Mouse (Mus musculus) CD4-positive, CD25-positive, alpha-beta regulatory T cell, adult 2 months (primary cell): Measurements from ENCODE around the gene Cx3cr1.

Experiments used
- DNase-seq: peaks from one replicate; pipeline ENCODE4 v3.0.0-alpha.2; 2012; ENCODE audit warnings: low read depth, low spot score

The Cx3cr1 gene

DNA sequence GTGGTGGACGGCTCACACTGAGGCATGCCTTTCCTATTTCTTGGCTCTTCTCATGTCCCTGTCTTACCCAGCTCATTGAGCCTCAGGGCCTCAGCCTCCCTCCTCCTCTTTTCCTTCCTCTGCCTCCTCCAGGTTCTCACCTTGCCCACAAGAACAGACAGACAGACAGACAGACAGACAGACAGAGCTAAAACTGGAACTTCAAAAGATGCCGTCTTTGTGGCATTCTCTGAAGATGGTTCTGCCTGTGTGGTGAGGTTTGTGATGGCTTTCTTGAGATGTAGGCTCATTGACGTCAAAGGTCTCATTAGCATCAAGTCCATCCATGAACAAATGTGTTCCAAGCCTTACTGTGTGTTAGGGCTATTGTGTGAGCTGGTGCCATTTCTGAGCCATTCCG is 13.0 kb upstream of the Cx3cr1 start:
- DNase-seq = peak; percentile 71

DNA sequence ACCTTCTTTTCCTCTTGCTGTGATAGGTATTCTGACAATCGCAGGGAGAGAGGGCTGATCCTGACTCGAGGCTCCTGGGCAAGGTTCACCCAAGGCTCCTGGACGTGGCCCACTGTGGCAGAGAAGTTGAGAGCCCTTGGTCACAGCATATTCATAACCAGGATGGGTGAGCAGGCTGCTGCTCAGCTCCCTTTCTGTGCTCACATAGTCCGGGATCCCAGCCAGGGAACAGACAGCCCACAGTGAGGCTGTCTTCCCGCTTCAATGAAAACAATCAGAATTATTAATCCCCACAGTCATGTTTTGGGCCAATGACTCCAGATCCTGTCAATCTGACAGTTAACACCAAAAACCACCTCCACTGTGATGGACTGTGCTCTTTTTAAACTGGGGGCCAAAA is 12.3 kb upstream of the Cx3cr1 start:
- no peak for DNase-seq

DNA sequence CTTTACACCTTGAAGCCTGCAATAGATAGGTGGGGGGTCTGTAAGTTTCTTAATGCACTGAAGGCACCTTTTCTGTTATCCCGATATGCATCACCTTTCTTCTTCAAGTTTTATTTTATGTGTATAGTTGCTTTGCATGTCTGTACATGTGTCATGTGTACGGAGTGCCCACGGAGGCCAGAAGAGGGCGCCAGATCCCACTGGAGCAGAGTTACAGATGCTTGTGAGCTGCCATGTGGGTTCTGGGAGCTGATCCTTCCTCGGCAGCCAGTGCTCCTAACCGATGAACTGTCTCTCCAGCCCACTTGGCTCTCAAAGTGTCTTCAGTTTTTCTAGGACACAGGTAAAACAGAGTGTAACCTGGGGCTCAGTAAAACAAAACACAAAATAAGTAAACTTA is 11.6 kb upstream of the Cx3cr1 start:
- DNase-seq = peak; percentile 67

DNA sequence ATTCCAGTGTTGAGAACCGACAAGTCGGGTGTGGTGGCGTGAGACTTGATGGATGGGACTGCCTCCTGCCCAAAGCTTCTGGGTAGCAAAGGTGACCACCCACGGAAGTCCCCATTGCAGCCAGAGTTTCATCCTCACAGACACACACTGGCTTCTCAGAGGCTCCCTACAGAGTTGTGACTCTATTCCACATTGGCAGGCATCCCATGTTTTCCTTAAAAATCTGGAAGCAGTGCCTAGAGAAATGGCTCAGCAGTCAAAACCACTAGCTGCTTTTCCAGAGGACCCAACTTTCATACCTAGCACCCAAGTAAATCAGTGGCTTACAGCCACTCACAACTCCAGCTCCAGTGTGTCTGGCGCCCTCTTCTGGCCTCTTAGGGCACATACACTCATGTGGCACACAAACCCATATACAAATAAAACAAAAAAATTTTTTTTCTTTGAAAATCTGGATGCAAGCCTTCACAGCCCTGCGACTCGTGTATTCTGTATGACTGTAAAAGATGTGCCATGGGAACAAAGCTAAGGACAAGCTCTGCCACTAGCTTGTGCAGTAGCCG is 10.9 kb upstream of the Cx3cr1 start:
- peak; percentile 48 for DNase-seq

- peak; percentile 61 for DNase-seq
Measured at GRCm38 (mm10) chr9:120079901-120080300, 10.2 kb upstream of the Cx3cr1 start.

GRCm38 (mm10) chr9:120078241-120078640 is 8.6 kb upstream of the Cx3cr1 start:
- peak; percentile 64 for DNase-seq

GRCm38 (mm10) chr9:120074516-120074915 is 4.8 kb upstream of the Cx3cr1 start:
- DNase-seq = peak; percentile 91

DNA sequence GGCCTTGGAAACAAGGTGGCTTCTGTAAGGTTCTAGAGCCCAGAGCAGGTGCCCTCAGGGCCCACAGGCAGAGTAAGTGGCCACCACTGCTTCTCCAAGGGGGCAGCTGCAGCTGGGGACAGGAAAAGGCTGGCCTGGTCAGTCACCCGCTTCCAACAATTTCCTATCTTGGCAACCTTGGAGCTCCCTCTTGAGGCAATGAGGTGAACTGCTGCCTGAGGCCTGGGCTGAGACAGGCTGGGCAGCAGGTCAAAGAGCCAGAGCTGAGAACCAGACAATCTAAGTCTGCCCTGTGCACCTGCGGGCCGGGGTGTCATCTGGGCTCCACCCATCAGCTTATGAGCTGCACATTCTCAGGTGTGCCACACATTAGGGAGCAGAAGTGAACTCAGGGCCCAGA is 3.5 kb upstream of the Cx3cr1 start:
- DNase-seq = peak; percentile 76

DNA sequence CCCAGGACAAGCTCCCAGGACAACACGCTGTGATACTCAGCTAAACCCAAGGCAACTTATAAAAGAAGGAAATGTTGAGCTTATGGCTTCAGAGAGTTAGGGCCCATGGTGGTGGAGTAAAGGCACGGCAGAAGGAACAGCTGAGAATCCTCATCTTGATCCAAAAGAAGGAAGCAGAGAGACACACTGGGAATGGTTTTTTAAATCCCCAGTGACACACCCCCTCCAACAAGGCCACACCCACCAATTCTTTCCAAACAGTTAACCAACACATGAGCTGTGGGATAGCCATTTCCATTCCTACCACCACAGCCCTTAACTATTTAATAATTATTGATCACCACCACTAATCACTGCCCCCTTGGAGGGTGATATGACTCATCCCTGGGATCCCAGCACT is 1.6 kb upstream of the Cx3cr1 start:
- no peak for DNase-seq

GRCm38 (mm10) chr9:120068047-120068446 is 1.6 kb downstream of the Cx3cr1 start:
- DNase-seq = peak; percentile 39

- DNase-seq = no peak
Measured at GRCm38 (mm10) chr9:120067609-120068008, 2.1 kb downstream of the Cx3cr1 start.

GRCm38 (mm10) chr9:120064317-120064716 is 5.4 kb downstream of the Cx3cr1 start:
- no peak for DNase-seq

GRCm38 (mm10) chr9:120058730-120059129 is 10.9 kb downstream of the Cx3cr1 start:
- no peak for DNase-seq

GRCm38 (mm10) chr9:120056201-120056600 is 13.5 kb downstream of the Cx3cr1 start:
- DNase-seq = peak; percentile 68

DNA sequence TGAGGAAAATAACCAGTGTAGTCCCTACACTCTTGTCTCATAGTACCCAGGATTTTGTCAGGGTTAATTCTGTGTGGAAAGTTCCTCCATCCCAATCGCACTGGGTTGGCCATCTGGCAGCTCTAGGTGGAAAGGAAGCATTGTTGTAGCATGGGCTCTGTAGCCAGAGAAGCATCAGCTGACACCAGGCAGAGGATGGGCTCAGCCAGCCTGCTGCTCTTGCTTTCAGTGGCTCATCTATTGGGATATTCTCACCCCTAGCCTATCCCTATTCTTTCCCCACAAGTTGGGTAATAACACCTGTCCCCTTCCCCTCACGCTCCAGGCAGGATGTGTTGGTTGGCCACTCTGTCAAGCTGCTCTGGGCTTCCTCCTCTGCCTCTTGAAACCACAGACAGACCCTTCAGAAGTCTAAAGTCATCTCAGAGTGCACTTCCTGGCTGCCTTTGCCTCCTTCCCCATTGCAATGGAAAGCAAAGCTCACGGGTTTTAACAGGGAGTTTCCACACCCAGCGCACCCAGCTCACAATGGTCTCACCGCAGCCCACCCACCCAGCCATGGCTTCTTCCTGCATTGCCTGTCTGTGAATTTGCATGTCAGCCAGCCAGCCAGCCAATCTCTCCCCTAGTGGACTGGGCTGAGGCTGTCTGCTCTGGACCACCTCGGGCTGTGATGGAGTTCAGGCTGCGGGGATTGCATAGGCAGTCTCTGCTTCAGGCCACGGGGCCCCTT is 15.0 kb downstream of the Cx3cr1 start:
- peak; percentile 89 for DNase-seq

- no peak for DNase-seq
Measured at GRCm38 (mm10) chr9:120049407-120049806, 20.3 kb downstream of the Cx3cr1 start.

- DNase-seq = no peak
Measured at GRCm38 (mm10) chr9:120048495-120048894, 21.2 kb downstream of the Cx3cr1 start.

DNA sequence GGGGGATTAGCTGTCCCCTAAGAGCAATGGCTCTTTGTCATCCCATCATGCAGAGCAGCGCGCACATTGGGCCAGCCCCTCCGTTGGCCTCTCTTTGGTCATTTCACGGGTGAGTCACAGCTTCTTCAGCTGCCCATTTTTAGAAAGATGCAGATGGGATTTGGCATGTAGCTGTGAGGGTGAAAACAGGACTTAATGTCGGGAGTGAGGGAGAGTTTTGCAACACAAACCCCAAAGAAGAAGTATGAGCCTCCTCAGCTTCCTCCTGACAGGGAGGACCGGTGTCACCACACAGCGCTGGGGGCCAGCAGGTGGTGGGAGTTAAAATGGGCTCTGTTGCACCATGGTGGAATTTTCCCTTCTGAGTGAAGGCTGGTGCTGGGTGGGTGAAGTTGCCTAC is 26.6 kb downstream of the Cx3cr1 start:
- DNase-seq = no peak

- DNase-seq = no peak
Measured at GRCm38 (mm10) chr9:120037414-120037813, 32.3 kb downstream of the Cx3cr1 start.

- DNase-seq = no peak
Measured at GRCm38 (mm10) chr9:120034375-120034774, 35.3 kb downstream of the Cx3cr1 start.

DNA sequence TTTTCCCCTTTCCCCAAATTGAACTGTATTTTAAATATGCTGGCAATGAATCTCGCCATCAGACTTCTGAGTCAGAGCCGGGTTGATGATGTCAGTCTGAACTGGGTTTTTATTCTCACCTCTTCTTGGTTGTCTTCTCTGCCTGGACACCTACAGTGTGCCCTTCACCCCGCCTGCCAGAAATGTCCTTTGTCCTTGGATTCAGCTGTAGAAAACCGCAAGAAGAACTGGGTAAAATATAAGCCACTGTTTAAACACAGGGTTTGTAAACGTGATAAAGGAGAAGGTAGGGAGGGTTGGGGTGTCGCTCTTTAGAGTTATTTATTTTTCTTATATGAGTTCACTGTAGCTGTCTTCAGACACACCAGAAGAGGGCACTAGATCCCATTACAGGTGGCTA is 37.0 kb downstream of the Cx3cr1 start:
- no peak for DNase-seq

- DNase-seq = peak; percentile 86
Measured at GRCm38 (mm10) chr9:120030421-120030820, 39.3 kb downstream of the Cx3cr1 start.

- peak; percentile 69 for DNase-seq
Measured at GRCm38 (mm10) chr9:120029880-120030279, 39.8 kb downstream of the Cx3cr1 start.
